Mouse (Mus musculus): ENCODE measurements around the gene Coro1b.

Gene Coro1b

GRCm38 (mm10) chr19:4148491-4148806 lies at the start of gene Coro1b:
Gene Coro1b, plus strand, starts transcription at chr19:4148619.
- peak; percentile 66 for ATAC-seq (ENCODE audit: low TSS enrichment)

- ATAC-seq (ENCODE audit: low TSS enrichment): peak; percentile 13; the same call in 1 of the 2 replicates
Measured at GRCm38 (mm10) chr19:4099056-4099455, 49.4 kb upstream of the Coro1b start.

- ATAC-seq (ENCODE audit: low TSS enrichment): no peak
Measured at GRCm38 (mm10) chr19:4099837-4100717, 48.3 kb upstream of the Coro1b start, which contains the start of gene Pitpnm1. Gene Pitpnm1, plus strand, starts transcription at chr19:4099998.

GRCm38 (mm10) chr19:4100718-4101261 lies 47.6 kb upstream of the Coro1b start:
- peak; percentile 7; the same call in 1 of the 2 replicates for ATAC-seq (ENCODE audit: low TSS enrichment)

- no peak for ATAC-seq (ENCODE audit: low TSS enrichment)
Measured at GRCm38 (mm10) chr19:4101466-4101865, 47.0 kb upstream of the Coro1b start.

- ATAC-seq (ENCODE audit: low TSS enrichment): no peak
Measured at GRCm38 (mm10) chr19:4102049-4102448, 46.4 kb upstream of the Coro1b start.

GRCm38 (mm10) chr19:4102626-4103025 lies 45.8 kb upstream of the Coro1b start:
- ATAC-seq (ENCODE audit: low TSS enrichment): no peak

- no peak for ATAC-seq (ENCODE audit: low TSS enrichment)
Measured at GRCm38 (mm10) chr19:4103294-4103693, 45.1 kb upstream of the Coro1b start.

GRCm38 (mm10) chr19:4103792-4104191 lies 44.6 kb upstream of the Coro1b start:
- no peak for ATAC-seq (ENCODE audit: low TSS enrichment)

GRCm38 (mm10) chr19:4104675-4105194 lies 43.7 kb upstream of the Coro1b start:
- ATAC-seq (ENCODE audit: low TSS enrichment): no peak

- ATAC-seq (ENCODE audit: low TSS enrichment): no peak
Measured at GRCm38 (mm10) chr19:4106654-4107053, 41.8 kb upstream of the Coro1b start.

- ATAC-seq (ENCODE audit: low TSS enrichment): no peak
Measured at GRCm38 (mm10) chr19:4108535-4108934, 39.9 kb upstream of the Coro1b start.

- ATAC-seq (ENCODE audit: low TSS enrichment): no peak
Measured at GRCm38 (mm10) chr19:4112063-4112960, 36.1 kb upstream of the Coro1b start.

GRCm38 (mm10) chr19:4113186-4113805 lies 35.1 kb upstream of the Coro1b start:
- peak; percentile 71; the same call in 1 of the 2 replicates for ATAC-seq (ENCODE audit: low TSS enrichment)

- no peak for ATAC-seq (ENCODE audit: low TSS enrichment)
Measured at GRCm38 (mm10) chr19:4113806-4114230, 34.6 kb upstream of the Coro1b start.

- no peak for ATAC-seq (ENCODE audit: low TSS enrichment)
Measured at GRCm38 (mm10) chr19:4114551-4114950, 33.9 kb upstream of the Coro1b start.

GRCm38 (mm10) chr19:4115144-4115543 lies 33.3 kb upstream of the Coro1b start:
- ATAC-seq (ENCODE audit: low TSS enrichment): no peak

GRCm38 (mm10) chr19:4115816-4116215 lies 32.6 kb upstream of the Coro1b start:
- no peak for ATAC-seq (ENCODE audit: low TSS enrichment)

- no peak for ATAC-seq (ENCODE audit: low TSS enrichment)
Measured at GRCm38 (mm10) chr19:4117006-4117405, 31.4 kb upstream of the Coro1b start.

- ATAC-seq (ENCODE audit: low TSS enrichment): no peak
Measured at GRCm38 (mm10) chr19:4118350-4118749, 30.1 kb upstream of the Coro1b start.

- no peak for ATAC-seq (ENCODE audit: low TSS enrichment)
Measured at GRCm38 (mm10) chr19:4119716-4120487, 28.5 kb upstream of the Coro1b start.

Measured in frontal cortex, adult (tissue).